Mouse (Mus musculus) kidney, adult 2 months (tissue): ENCODE measurements around the gene Egln1. TPM values are rescaled to one million over a fixed set of nuclear protein-coding genes. Genes with fewer than 3 reads are reported as not detected.

Experiments used
- DNase-seq: peaks from one replicate; pipeline ENCODE4 v3.0.0; 2021
- H3K27ac ChIP-seq: fragments of 200-500 bp; 2 replicates; pipeline ENCODE4 v1.5.1; 2012; ENCODE audit warnings: low read depth, low read length, control low read depth, inconsistent platforms; ENCODE audit not compliant: insufficient read depth
- H3K27me3 ChIP-seq: fragments of 200-500 bp; replicated peaks from 2 replicates; pipeline ENCODE4 v1.6.1; 2012; ENCODE audit warnings: mild to moderate bottlenecking, moderate library complexity, low read length, inconsistent platforms; ENCODE audit not compliant: control insufficient read depth, insufficient read depth
- H3K36me3 ChIP-seq: fragments of 200-500 bp; 2 replicates; pipeline ENCODE4 v1.6.1; 2012; ENCODE audit warnings: mild to moderate bottlenecking, moderate library complexity, low read length, inconsistent platforms; ENCODE audit not compliant: control insufficient read depth, insufficient read depth
- H3K4me1 ChIP-seq: fragments of 200-500 bp; 2 replicates; pipeline ENCODE4 v1.6.1; 2011; ENCODE audit warnings: low read length; ENCODE audit not compliant: control insufficient read depth, insufficient read depth
- H3K4me3 ChIP-seq: fragments of 200-500 bp; 2 replicates; pipeline ENCODE4 v1.5.1; 2011; ENCODE audit warnings: mild to moderate bottlenecking, low read depth, low read length, control low read depth; ENCODE audit not compliant: insufficient read depth
- CTCF ChIP-seq: fragments of 200-500 bp; conservative IDR thresholded peaks from 2 replicates; pipeline ENCODE4 v1.5.1; 2011; ENCODE audit warnings: low read depth, mild to moderate bottlenecking, control low read depth, low read length, moderate library complexity, mixed read lengths; ENCODE audit not compliant: insufficient read depth, insufficient read length
- POLR2A ChIP-seq: fragments of 200-500 bp; IDR thresholded peaks from one replicate; pipeline ENCODE4 v1.6.1; 2011; ENCODE audit warnings: low read depth, low read length, control low read depth
- WGBS: fragments of 180-500 bp; shearing (Covaris S2); methylation state at CpG from one replicate; pipeline ENCODE4 v1.1.7; 2018; 5-methylcytosine and 5-hydroxymethylcytosine counted together
- polyA plus RNA-seq: library from polyadenylated mRNA; depleted of rRNA; stranded (reverse); fragments of >200 nt; gene quantifications from 2 replicates; pipeline ENCODE4 v1.2.3, GENCODE M21; 2012

Gene Egln1
- polyA plus RNA-seq, 1 experiment = 38.8 TPM

DNA sequence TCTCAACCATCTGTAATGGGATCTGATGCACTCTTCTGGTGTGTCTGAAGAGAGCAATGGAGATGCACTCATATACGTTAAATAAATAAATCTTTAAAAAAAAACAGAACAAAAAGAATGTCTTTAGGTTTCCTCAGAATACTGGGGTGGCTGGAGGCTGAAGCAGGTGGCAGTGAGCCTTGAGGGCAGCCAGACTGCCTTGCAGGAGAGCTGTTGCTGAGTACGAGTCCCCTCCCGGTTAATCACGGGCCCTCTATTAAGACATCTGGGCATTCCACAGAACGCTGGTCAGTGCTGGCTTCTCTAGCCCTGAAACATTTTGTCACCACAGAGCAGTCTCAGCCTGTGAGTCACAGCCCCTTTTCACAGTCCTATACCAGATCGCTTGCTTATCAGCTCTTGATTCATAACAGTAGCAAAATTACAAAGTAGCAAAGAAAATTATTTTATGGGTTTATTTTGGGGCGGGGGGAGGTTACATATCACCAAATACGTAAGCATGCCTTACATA, 5.5 kb upstream of the Egln1 start:
- Histone ChIP-seq H3K4me1 (no peaks in the 10 kb centered on the region; the same call in 1 of the 2 replicates), H3K27me3 (no peaks in the 10 kb centered on the region), H3K27ac (no peak overlapping the region), H3K4me3 (no peak overlapping the region), H3K36me3 (no peaks in the 10 kb centered on the region)
- DNase-seq = no peak
- TF ChIP-seq POLR2A (no peak), CTCF (no peak)
- WGBS = 73% methylated on average over 8 of the region's 8 CpGs

DNA sequence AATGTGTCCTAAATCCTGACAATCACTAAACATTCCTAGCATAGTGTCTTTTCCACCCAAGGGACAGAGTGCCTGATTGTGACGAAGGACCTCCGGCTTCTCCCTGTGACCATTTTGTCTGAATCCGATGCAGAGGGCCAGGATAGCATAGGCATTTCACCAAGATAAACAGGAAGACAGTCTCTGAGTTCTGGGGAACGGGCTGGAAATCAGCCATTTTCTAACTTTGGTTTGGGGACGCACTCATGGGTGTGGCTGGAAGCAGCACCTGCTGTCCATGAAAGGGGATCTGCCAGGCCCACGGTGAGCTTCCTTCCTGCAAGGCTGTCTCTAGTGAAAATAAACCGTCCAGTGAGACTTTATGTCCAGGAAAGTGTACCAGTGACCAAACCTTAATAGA, 4.1 kb upstream of the Egln1 start:
- H3K36me3 ChIP-seq = no peaks in the 10 kb centered on the region
- no peak overlapping the region for H3K27ac ChIP-seq
- 60% methylated on average over 7 of the region's 7 CpGs for WGBS
- no peak for TF ChIP-seq POLR2A
- TF ChIP-seq CTCF = no peak
- H3K4me3 ChIP-seq = no peak overlapping the region
- no peaks in the 10 kb centered on the region for H3K27me3 ChIP-seq
- no peaks in the 10 kb centered on the region; the same call in 1 of the 2 replicates for H3K4me1 ChIP-seq
- DNase-seq = peak; percentile 67

DNA sequence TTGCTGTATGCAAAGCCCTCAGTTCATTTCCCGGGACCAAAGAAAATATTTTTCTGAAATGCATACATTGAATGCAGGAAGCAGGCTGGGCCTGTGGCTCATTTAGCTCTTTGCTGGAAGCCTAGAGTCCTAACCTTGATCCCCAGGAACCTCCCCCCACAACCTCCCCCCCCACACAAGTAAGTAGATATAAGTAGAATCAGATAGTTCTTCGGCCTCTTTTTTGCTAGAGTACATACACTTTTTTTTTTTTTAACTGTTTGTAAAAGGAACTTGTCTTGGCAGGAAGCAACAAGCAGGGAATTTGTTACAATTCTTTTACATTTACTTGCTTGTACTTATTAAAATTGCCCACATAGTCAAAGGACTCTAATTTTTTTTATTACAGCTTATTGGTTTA, 1.7 kb upstream of the Egln1 start:
- DNase-seq = no peak
- WGBS = 72% methylated on average over 2 of the region's 2 CpGs
- no peaks in the 10 kb centered on the region for H3K27me3 ChIP-seq
- no peak for TF ChIP-seq POLR2A
- TF ChIP-seq CTCF = no peak
- no peaks in the 10 kb centered on the region for H3K36me3 ChIP-seq
- H3K27ac ChIP-seq = no peak overlapping the region
- H3K4me3 ChIP-seq = no peak overlapping the region
- peaks cover 10% of the 10 kb centered on the region for H3K4me1 ChIP-seq

DNA sequence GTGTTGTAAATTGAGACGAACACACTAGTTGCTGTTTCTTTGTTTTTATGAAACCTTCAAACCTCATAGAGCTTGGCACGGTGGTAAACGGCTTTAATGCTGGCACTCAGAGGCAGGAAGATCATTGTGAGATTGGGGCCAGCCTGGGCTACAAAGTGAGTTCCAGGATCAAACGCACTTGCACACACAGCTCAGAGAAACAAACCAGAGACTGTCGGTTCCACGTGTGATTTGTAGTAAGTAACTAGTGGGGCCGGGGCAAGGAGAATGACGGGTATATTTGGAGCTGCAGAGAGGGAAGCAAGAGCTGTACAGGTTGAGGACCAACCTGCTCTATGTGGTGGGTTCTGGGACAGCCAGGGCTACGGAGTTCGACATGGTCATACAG, 939 bp upstream of the Egln1 start:
- WGBS = 16% methylated on average over 10 of the region's 10 CpGs
- Histone ChIP-seq H3K4me3 (peak overlapping the region; percentile 68), H3K4me1 (peaks cover 10% of the 10 kb centered on the region), H3K27me3 (no peaks in the 10 kb centered on the region), H3K36me3 (no peaks in the 10 kb centered on the region), H3K27ac (peak overlapping the region; percentile 96)
- TF ChIP-seq CTCF (no peak), POLR2A (no peak)
- DNase-seq = no peak

DNA sequence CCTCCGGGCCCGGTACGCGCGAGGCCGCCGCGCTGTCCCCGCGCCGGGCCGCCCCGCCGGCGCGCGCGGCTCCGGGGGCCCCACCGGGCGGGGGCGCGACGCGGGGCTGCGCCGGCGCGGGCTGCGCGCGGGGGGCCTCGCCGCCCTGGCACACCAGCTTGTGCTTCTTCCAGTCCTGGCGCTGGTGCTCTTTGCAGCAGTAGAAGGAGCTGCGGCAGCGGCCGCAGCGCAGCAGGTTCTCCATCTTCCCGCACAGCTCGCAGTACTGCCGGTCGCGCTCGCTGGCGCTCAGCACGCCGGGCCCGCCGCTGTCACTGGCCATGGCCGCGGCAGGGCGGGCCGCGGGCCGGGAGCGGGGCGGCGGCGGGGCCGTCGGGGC, 402 bp downstream of the Egln1 start:
- Histone ChIP-seq H3K27me3 (no peaks in the 10 kb centered on the region), H3K4me3 (peak overlapping the region; percentile 68), H3K27ac (peak overlapping the region; percentile 69), H3K4me1 (peaks cover 10% of the 10 kb centered on the region), H3K36me3 (no peaks in the 10 kb centered on the region)
- 6% methylated on average over 62 of the region's 62 CpGs for WGBS
- no peak for DNase-seq
- TF ChIP-seq CTCF (no peak), POLR2A (no peak)

DNA sequence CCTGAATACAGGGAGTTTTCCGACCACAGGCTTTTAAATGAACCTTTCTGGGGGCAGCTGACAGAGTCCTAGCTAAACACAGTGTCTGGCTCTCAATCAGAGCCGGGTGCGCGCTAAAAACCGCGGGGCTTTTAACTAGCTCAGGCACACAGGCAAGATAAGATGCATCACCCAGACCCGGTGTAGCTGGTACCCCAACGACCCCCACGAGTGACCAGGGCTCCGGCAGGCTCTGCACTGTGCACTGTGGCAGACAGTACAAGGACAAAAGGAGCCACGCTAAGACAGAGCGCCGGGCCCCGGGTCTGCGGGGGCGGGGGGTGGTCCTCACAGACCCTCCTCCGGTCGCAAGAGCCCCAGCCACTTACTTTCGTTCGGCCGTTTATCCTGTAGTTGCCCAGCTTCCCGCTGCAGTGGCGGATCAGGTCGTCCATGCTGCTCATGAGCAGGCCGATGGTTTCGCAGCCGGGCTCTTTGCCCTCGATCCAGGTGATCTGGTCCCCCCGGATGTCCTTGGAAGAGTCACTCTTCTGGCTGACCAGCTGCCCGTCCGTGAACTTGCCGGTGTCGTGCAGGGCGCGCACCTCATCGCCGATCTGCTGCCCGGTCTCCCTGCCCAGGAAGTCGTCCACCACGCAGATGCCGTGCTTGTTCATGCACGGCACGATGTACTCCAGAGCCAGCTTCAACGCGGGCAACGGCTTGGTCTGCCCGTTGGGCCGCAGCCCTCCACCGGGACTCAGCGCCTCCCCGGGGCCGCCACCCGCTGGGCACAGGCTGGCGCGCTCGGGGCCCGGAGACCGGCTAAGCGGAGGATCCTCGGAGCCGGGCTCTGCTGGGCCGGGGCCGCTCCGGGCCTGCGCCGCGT, 1.0 kb downstream of the Egln1 start:
- H3K27ac ChIP-seq = peak overlapping the region; percentile 37
- H3K4me1 ChIP-seq = peaks cover 10% of the 10 kb centered on the region

DNA sequence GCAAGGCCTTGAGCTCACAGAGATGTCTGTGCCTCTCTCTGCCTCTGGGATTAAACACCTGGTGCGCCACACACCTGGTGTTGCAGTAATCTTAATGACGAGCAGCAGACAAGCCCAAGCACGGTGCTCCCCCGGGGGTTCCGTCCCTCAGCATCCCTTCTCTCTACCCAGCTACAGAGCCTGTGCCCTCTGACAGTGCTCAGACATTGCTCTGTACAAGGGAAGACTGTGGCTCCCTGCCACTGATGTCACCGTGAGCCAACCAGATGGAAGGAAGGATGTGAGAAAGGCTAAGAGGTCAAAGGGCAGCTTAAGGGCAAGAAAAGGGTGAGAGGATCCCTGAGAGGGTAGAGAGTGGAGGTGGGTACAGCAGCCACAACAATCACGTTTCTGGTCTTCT, 4.7 kb downstream of the Egln1 start:
- Histone ChIP-seq H3K27ac (no peak overlapping the region), H3K27me3 (no peaks in the 10 kb centered on the region), H3K4me1 (peaks cover 10% of the 10 kb centered on the region), H3K36me3 (no peaks in the 10 kb centered on the region), H3K4me3 (no peak overlapping the region)
- DNase-seq = peak; percentile 39
- WGBS = 70% methylated on average over 7 of the region's 7 CpGs
- TF ChIP-seq CTCF = no peak
- TF ChIP-seq POLR2A = no peak

More for the DNA sequence above, 1.0 kb downstream of the Egln1 start:
- no peaks in the 10 kb centered on the region for H3K36me3 ChIP-seq
- WGBS = under 1% methylated on average over 65 of the region's 67 CpGs
- DNase-seq = peak; percentile 65
- TF ChIP-seq POLR2A (no peak), CTCF (no peak)
- no peaks in the 10 kb centered on the region for H3K27me3 ChIP-seq
- H3K4me3 ChIP-seq = peak overlapping the region; percentile 68

DNA sequence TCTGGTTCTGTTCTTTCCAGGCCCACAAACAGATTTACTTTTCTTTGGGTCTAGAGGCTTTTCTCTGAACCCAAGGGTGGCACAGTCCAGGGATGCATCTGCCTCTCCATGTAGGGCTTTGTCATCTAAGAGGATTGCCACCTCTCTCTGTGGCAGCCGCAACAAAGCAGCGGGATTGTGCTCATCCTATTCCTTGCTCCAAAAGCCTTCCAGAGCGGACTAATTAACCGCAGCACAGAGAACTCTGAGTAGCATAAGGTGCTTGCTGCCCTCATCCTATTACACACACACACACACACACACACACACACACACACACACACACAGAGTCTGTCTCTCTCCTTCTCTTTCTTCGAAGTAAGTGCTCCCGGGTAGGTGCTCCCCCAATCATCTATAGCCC, 5.3 kb downstream of the Egln1 start:
- 97% methylated on average over 6 of the region's 6 CpGs for WGBS
- no peak overlapping the region for H3K27ac ChIP-seq
- TF ChIP-seq POLR2A (no peak), CTCF (no peak)

More for the DNA sequence above, 5.3 kb downstream of the Egln1 start:
- no peaks in the 10 kb centered on the region for H3K36me3 ChIP-seq
- peaks cover 10% of the 10 kb centered on the region for H3K4me1 ChIP-seq
- no peak overlapping the region for H3K4me3 ChIP-seq
- no peak for DNase-seq
- no peaks in the 10 kb centered on the region for H3K27me3 ChIP-seq
